In genomic region chr10:71382858-71383551, GRCm38 (mm10) we compare ENCODE assay signal across 13 mouse cellular contexts.
"Had no signal": no experiment of that assay in that cellular context is flagged by ENCODE, and none has a peak within 500 bp of the region (broad histone marks: within the 10 kb centered on the region; RNA-seq: fewer than 3 reads in every experiment).

No protein-coding gene starts in this region.

- H3K27ac ChIP-seq: hindbrain, postnatal 0 days; limb, embryonic 15.5 days; liver, embryonic 15.5 days; macrophage; midbrain, embryonic 15.5 days; neural tube, embryonic 12.5 days had no signal

- H3K9me3 ChIP-seq: limb, embryonic 15.5 days; liver, embryonic 15.5 days; megakaryocyte, embryonic 14.5 days; midbrain, embryonic 15.5 days; neural tube, embryonic 12.5 days had no signal

- H3K4me2 ChIP-seq: limb, embryonic 15.5 days; liver, embryonic 15.5 days; lung, embryonic 14.5 days; midbrain, embryonic 11.5 days; midbrain, embryonic 15.5 days; neural tube, embryonic 12.5 days had no signal

- H3K4me3 ChIP-seq: limb, embryonic 15.5 days; liver, embryonic 15.5 days; megakaryocyte, embryonic 14.5 days; midbrain, embryonic 15.5 days; neural tube, embryonic 12.5 days had no signal

- H3K27me3 ChIP-seq: limb, embryonic 15.5 days; liver, embryonic 15.5 days; megakaryocyte, embryonic 14.5 days; midbrain, embryonic 15.5 days; neural tube, embryonic 12.5 days had no signal

- ATAC-seq: hindbrain, postnatal 0 days; midbrain, embryonic 15.5 days had no signal

- H3K9ac ChIP-seq: limb, embryonic 15.5 days; liver, embryonic 15.5 days; lung, embryonic 14.5 days; midbrain, embryonic 15.5 days; neural tube, embryonic 12.5 days had no signal

- H3K4me1 ChIP-seq: limb, embryonic 15.5 days; liver, embryonic 15.5 days; megakaryocyte, embryonic 14.5 days; midbrain, embryonic 15.5 days; neural tube, embryonic 12.5 days had no signal

- DNase-seq: layer of hippocampus, postnatal 36 days; lung, embryonic 14.5 days; lung, postnatal 10 days; spleen, adult 18-20 months; thymus, postnatal 36 days had no signal
